Mouse (Mus musculus) liver (tissue): ENCODE measurements at regions not wholly inside any gene's neighbourhood (a gene's known extent, or its start where the extent isn't known, plus 50 kb on each side); places are given as distances from the start of the nearest gene placed in this dataset.
A peak's percentile ranks its signal among the peaks of the same experiment; 100 is the strongest.

ENCODE experiments used
- DNase-seq: peaks from one replicate; pipeline ENCODE4 v3.0.0-alpha.2; 2020; ENCODE audit warnings: mixed read lengths

GRCm38 (mm10) chr3:82781464-82781863, 94.8 kb downstream of the Rbm46 start:
- DNase-seq, result no peak

DNA sequence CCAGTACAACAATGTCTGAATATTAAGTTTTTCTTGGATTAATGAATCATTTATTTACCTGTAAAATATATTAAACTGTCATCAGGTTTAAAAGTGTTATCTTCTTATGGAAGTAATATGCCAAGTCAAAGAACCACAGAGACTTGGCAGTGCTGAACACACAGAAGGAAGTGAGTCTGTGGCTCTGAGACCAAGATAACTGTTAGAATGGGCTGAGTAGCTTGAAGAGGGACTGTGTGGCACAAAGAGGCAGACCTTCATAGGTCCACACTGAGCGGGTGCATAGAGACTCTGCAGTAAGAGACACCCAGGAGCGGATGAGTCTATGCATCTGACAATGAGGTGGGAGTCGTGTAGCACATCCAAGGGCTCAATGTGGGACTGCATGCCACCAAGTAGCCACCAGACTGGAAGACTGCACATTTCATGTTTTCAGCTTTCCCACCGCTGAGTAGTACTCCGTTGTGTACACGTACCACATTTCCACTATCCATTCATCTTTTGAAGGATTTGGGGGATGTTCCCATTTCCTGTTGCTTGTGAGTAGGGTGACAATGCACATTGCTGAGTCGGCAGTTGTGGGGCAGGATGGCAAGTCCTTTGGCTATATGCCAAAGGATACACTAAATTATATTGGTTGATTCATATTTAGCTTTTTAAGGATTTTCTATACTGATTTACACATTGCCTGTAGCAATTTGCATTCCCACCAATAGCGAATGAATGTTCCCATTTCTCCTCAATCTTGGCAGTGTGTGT, 105.6 kb downstream of the Rbm46 start:
- no peak for DNase-seq

GRCm38 (mm10) chr3:82767484-82767883, 108.8 kb downstream of the Rbm46 start:
- DNase-seq, result no peak

DNA sequence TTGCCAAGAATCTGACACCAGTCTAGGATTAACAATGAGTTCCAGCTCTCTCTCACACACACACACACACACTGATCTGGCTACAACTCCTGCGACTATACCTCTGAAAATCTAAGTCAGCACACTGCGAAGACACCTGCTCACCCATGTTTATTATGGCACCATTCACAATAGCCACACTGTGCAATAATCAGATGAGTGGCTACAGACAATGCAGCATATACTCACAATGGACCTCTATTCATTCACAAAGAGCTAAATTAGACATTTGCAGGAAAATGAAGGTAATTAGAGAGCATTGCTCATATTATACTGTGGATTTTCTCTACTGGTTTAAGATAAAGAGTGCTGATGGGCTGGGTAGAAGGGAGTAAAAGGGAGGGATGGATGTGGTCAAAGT, 116.3 kb downstream of the Rbm46 start:
- no peak for DNase-seq

GRCm38 (mm10) chr3:82758967-82759366, 117.3 kb downstream of the Rbm46 start:
- DNase-seq, result no peak

GRCm38 (mm10) chr3:82725546-82725945, 150.7 kb downstream of the Rbm46 start:
- peak; percentile 52 for DNase-seq

GRCm38 (mm10) chr3:82707628-82708027, 159.7 kb upstream of the Npy2r start:
- no peak for DNase-seq

- DNase-seq, result no peak
Observed at GRCm38 (mm10) chr3:82692131-82692530, 144.2 kb upstream of the Npy2r start.

DNA sequence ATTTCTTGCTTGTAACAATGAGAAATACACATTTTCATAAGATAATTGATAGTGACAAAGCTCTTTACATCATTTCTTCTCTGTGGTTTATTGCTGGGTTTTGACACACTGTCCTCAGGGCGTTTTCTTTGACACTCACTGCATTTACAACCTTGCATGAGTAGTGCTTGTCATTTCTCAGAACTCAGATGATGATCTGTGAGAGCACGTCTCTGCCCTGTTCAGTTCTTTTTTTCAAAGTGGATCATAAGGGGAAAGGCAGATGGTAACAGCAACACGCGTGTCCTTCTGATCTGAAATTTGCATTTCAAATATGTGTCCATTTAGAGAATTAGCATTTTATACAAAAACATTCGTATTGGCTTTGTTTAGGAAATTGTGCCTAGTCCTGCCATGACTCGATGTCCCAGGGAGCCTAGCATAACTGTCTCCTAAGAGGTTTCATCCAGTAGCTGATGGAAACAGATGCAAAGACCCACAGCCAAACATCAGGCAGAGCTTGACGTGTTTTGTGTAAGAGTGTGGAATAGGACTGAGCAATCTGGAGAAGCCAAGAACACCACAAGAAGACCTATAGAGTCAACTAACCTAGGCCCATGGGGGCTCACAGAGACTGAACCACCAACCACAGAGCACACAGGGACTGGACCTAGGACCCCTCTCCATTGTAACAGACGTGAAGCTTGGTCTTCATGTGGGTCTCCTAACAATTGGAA, 108.4 kb upstream of the Npy2r start:
- no peak for DNase-seq

DNA sequence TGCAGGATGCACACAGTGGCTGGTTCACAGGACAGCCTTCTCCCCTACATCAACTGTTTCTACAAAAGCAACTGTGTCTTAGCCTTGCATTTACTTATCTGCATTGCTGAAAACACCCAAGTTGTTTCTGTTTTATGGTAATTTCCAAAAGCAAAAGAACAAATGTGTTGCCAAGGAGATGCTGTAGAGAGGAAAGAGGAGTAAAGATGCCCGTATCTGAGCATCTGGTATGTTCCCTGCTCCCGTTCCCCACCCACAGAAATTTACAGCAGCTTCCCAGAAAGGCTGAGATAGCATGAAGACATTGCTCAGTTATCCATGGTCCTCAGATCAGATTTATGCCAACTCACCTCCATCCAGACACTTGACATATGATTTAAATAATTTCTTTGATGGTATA, 104.5 kb upstream of the Npy2r start:
- DNase-seq, result no peak

GRCm38 (mm10) chr3:82640052-82640451, 92.2 kb upstream of the Npy2r start:
- DNase-seq, result no peak

DNA sequence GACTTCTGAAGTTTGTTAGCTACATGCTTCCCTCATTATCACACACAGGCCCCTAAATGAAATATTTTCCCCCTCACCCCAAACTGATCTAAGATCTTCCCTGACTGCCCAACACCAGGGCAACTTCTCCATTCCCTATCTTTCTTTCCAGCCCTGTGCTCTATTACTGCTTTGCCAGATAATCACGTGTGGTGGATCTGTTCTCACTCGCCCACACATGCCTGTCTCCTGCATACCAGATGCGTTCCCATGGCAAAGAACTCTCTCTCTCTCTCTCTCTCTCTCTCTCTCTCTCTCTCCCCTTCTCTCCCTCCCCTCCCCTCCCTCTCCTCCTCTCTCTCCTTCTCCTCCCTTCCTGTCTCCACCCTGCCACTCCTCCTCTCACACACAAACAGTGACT, 88.8 kb upstream of the Npy2r start:
- DNase-seq, result peak; percentile 2

GRCm38 (mm10) chr3:82620418-82621003, 72.6 kb upstream of the Npy2r start:
- DNase-seq, result no peak

DNA sequence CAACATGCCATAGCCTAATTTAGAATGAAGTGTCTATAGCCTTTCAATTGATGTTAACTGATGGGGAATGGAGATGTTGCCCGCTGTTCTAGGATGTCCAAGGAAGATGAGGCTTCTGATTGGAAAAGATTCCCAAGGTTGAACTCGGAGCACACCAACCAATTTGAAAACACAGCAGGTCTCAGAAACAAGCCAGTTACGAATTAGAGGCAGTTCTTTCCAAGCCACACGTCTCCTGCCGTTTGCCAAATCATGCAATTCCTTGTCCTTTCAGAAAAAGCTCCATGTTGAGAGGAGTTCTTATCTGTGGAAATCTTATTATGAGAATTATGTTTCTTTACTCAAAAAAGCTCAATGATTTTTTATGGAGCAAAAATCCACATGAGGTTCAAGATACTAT, 71.5 kb upstream of the Npy2r start:
- DNase-seq, result no peak

DNA sequence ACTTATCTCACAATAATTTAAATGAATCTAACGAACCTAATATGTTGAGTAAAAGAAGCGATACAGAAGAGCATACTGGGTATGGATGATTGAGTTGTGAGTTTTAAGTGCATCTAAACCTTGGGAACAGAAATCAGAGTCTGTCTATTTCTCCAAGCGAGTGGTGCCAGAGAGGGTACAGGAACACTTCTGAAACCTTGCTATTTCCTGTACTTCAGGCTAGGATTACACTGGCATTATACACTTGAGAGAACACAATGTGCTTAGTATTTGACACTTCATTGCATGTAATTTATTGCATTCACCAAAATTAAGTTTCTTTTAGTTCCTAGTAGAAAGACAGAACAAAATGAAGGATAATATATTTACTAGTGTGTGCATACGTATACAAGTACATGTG, 54.0 kb upstream of the Npy2r start:
- no peak for DNase-seq

DNA sequence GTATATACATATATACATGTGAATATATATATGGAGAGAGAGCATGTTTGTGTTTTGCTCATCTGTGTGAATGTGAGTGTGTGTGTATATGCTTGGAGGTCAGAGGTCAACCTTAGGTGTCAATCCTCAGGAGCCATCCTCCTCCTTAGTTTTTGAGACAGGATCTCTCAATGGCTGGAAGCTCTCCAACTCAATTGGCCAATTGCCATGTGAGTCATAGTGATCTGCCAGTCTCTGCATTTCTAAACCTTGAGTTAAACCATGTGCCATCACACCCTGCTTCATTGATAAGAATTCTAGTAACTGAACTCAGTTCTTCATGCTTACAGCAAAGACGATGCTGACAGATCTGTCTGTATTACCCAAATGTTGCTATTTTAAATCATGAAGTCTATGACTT, 50.8 kb upstream of the Npy2r start:
- DNase-seq, result no peak
